Mouse (Mus musculus) midbrain, embryonic 10.5 days (tissue): ENCODE data around the gene Gm36210. TPM values are rescaled to one million over a fixed set of nuclear protein-coding genes. Genes with fewer than 3 reads are reported as not detected.
A peak's percentile ranks its signal among the peaks of the same experiment; 100 is the strongest.
"Not testable (repeated sequence)": the region's sequence is repeated elsewhere in the genome, so short reads cannot be mapped to it uniquely, and the experiment has no call there.

Experiments used
- DNase-seq: peaks from one replicate; pipeline ENCODE4 v3.0.0-alpha.2; 2017; ENCODE audit warnings: low spot score
- H3K27ac ChIP-seq: fragments of 300-500 bp; sonication (generic); replicated peaks from 2 replicates; pipeline ENCODE4 v1.5.1; 2016; ENCODE audit warnings: mild to moderate bottlenecking
- H3K27me3 ChIP-seq: fragments of 300-500 bp; sonication (generic); 2 replicates; pipeline ENCODE4 v1.6.1; 2016; ENCODE audit warnings: low read depth, mild to moderate bottlenecking; ENCODE audit not compliant: poor library complexity, severe bottlenecking
- H3K36me3 ChIP-seq: fragments of 300-500 bp; sonication (generic); 2 replicates; pipeline ENCODE4 v1.6.1; 2016; ENCODE audit warnings: mild to moderate bottlenecking, moderate library complexity
- H3K4me1 ChIP-seq: fragments of 300-500 bp; sonication (generic); 2 replicates; pipeline ENCODE4 v1.6.1; 2016
- H3K4me3 ChIP-seq: fragments of 300-500 bp; sonication (generic); 2 replicates; pipeline ENCODE4 v1.5.1; 2016; ENCODE audit warnings: mild to moderate bottlenecking, moderate library complexity
- H3K9me3 ChIP-seq: fragments of 300-500 bp; sonication (generic); replicated peaks from 2 replicates; pipeline ENCODE4 v1.6.1; 2016; ENCODE audit warnings: mild to moderate bottlenecking
- WGBS: fragments of 180-500 bp; shearing (Covaris S2); methylation state at CpG from one replicate; pipeline ENCODE4 v1.1.7; 2016; 5-methylcytosine and 5-hydroxymethylcytosine counted together
- polyA plus RNA-seq: library from polyadenylated mRNA; unstranded; fragments of >200 nt; fragmentation: Nextera tagmentation; extraction: Ambion mirVana; gene quantifications from 2 replicates; pipeline ENCODE4 v1.2.1, GENCODE M21; 2016

Gm36210 gene
- polyA plus RNA-seq, 1 experiment from 2014 or later, result not detected

DNA sequence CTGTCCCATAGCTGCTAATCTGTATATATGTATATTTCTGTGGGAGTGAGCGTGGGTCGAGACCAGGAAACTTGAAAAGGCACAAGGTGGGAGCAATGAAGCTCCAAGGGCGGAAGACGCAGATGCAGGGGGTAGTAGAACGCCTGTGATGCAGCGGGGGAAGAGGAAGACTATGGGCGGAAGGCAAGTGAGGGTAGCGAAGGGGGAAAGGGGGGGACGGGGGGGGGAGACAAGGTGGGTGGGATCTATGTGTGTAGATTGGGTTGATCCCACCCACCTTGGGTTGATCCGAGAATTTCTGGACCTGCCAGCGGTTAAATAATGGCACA, 5.8 kb downstream of the Gm36210 start:
- H3K4me1 ChIP-seq, result peaks cover 19% of the 10 kb centered on the region
- H3K27ac ChIP-seq, result no peak overlapping the region; the same call in 1 of the 2 replicates
- H3K36me3 ChIP-seq, result no peaks in the 10 kb centered on the region
- H3K4me3 ChIP-seq, result peak overlapping the region; percentile 41; the same call in 1 of the 2 replicates
- 14% methylated on average over 11 of the region's 11 CpGs for WGBS
- H3K27me3 ChIP-seq, result peaks cover 26% of the 10 kb centered on the region
- H3K9me3 ChIP-seq, result peaks cover 10% of the 10 kb centered on the region; the same call in 1 of the 2 replicates
- no peak for DNase-seq

- 6% methylated on average over 19 of the region's 19 CpGs for WGBS
- peak; percentile 39 for DNase-seq
- H3K27me3 ChIP-seq, result peaks cover 26% of the 10 kb centered on the region
- H3K9me3 ChIP-seq, result peaks cover 10% of the 10 kb centered on the region; the same call in 1 of the 2 replicates
- peak overlapping the region; percentile 41 for H3K4me3 ChIP-seq
- no peaks in the 10 kb centered on the region for H3K36me3 ChIP-seq
- peak overlapping the region; percentile 57 for H3K27ac ChIP-seq
- peaks cover 19% of the 10 kb centered on the region for H3K4me1 ChIP-seq
These were observed 6.4 kb downstream of the Gm36210 start for GRCm38 (mm10) chr7:4899649-4900522.

- H3K36me3 ChIP-seq, result no peaks in the 10 kb centered on the region
- H3K4me3 ChIP-seq, result peak overlapping the region; percentile 41
- 18% methylated on average over 18 of the region's 18 CpGs for WGBS
- H3K9me3 ChIP-seq, result peaks cover 5% of the 10 kb centered on the region; the same call in 1 of the 2 replicates
- peaks cover 26% of the 10 kb centered on the region for H3K27me3 ChIP-seq
- no peak for DNase-seq
- H3K4me1 ChIP-seq, result peaks cover 19% of the 10 kb centered on the region
- H3K27ac ChIP-seq, result peak overlapping the region; percentile 57
These were observed 7.3 kb downstream of the Gm36210 start for GRCm38 (mm10) chr7:4898851-4899648.

DNA sequence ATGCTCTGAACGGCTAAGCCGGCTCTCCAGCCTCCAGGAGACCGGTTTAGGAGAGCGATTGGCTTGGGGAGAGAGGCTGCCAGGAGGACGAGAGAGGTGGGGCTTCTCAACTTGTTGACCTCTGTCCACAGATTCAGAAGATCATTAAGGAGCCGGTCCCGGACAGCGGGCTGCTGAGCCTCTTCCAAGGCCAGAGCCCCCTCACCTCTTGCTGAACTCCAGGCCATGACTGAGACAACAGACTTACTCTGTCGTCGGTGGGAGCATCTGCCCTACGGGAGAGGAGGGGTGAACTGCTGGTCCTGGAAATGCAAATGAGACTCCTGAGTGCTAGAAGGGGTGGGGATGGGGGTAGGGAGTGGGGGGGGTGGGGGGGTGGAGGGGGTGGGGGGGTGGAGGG, 11.1 kb downstream of the Gm36210 start:
- Histone ChIP-seq H3K4me1 (peaks cover 15% of the 10 kb centered on the region), H3K27ac (no peak overlapping the region), H3K36me3 (no peaks in the 10 kb centered on the region), H3K4me3 (no peak overlapping the region), H3K9me3 (no peaks in the 10 kb centered on the region; the same call in 1 of the 2 replicates), H3K27me3 (peaks cover 16% of the 10 kb centered on the region)
- no peak for DNase-seq
- WGBS, result 68% methylated on average over 11 of the region's 11 CpGs

- WGBS, result 91% methylated on average over 4 of the region's 4 CpGs
- Histone ChIP-seq H3K36me3 (no peaks in the 10 kb centered on the region), H3K27ac (no peak overlapping the region), H3K27me3 (no peaks in the 10 kb centered on the region), H3K4me1 (no peaks in the 10 kb centered on the region), H3K4me3 (no peak overlapping the region), H3K9me3 (peaks cover 9% of the 10 kb centered on the region; the same call in 1 of the 2 replicates)
- no peak for DNase-seq
These were observed 19.6 kb downstream of the Gm36210 start for GRCm38 (mm10) chr7:4886680-4887079.

GRCm38 (mm10) chr7:4879036-4879435, 27.3 kb downstream of the Gm36210 start:
- H3K27me3 ChIP-seq, DNase-seq, H3K4me3 ChIP-seq, H3K36me3 ChIP-seq, H3K27ac ChIP-seq, H3K9me3 ChIP-seq: not testable (repeated sequence)
- 84% methylated on average over 1 of the region's 1 CpGs for WGBS
- H3K4me1 ChIP-seq, result peaks cover 19% of the 10 kb centered on the region

DNA sequence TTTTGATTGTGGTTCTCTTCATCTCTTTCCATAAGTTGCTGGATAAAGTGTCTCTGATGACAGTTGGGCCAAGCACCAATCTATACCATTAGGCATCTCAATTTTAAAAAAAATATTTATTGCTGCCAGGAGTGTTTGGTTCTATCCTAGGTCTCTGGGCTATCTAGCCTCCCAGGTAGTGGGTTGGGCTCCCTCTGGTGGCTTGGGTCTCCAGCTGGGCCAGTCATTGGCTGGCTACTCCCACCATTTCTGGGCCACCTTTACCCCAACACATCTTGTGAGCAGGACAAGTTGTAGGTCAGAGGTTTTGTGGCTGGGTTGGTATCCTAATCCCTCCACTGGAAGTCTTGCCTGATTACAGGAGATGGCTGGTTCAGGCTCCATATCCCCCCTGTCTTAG, 28.1 kb downstream of the Gm36210 start:
- H3K36me3 ChIP-seq, result no peaks in the 10 kb centered on the region
- H3K4me3 ChIP-seq, result no peak overlapping the region; the same call in 1 of the 2 replicates
- H3K4me1 ChIP-seq, result peaks cover 19% of the 10 kb centered on the region
- no peak for DNase-seq
- no peak overlapping the region for H3K27ac ChIP-seq
- no peaks in the 10 kb centered on the region; the same call in 1 of the 2 replicates for H3K9me3 ChIP-seq
- H3K27me3 ChIP-seq, result no peaks in the 10 kb centered on the region

GRCm38 (mm10) chr7:4877226-4877625, 29.1 kb downstream of the Gm36210 start:
- Histone ChIP-seq H3K27me3 (no peaks in the 10 kb centered on the region), H3K36me3 (no peaks in the 10 kb centered on the region), H3K4me3 (peak overlapping the region; percentile 64), H3K9me3 (no peaks in the 10 kb centered on the region; the same call in 1 of the 2 replicates), H3K27ac (peak overlapping the region; percentile 80), H3K4me1 (peaks cover 19% of the 10 kb centered on the region)
- no peak for DNase-seq
- 11% methylated on average over 11 of the region's 11 CpGs for WGBS

GRCm38 (mm10) chr7:4876753-4877221, 29.5 kb downstream of the Gm36210 start, which contains the start of gene Isoc2a:
TSS of gene Isoc2a (plus strand) at chr7:4877153.
- Histone ChIP-seq H3K4me3 (peak within 1 kb of the TSS; percentile 64), H3K27ac (peak within 1 kb of the TSS; percentile 80), H3K27me3 (no peaks in the 10 kb centered on the region), H3K9me3 (no peaks in the 10 kb centered on the region; the same call in 1 of the 2 replicates), H3K4me1 (peaks cover 19% of the 10 kb centered on the region), H3K36me3 (no peaks in the 10 kb centered on the region)
- peak; percentile 94 for DNase-seq
- WGBS, result under 1% methylated on average over 22 of the region's 22 CpGs

GRCm38 (mm10) chr7:4870133-4870532, 36.2 kb downstream of the Gm36210 start, which contains the start of gene Isoc2b:
TSS of gene Isoc2b (minus strand) at chr7:4870258.
- H3K9me3 ChIP-seq, result no peaks in the 10 kb centered on the region; the same call in 1 of the 2 replicates
- 62% methylated on average over 6 of the region's 6 CpGs for WGBS
- H3K27ac ChIP-seq, result no peak within 1 kb of the TSS
- H3K4me3 ChIP-seq, result no peak within 1 kb of the TSS
- no peak for DNase-seq
- no peaks in the 10 kb centered on the region for H3K27me3 ChIP-seq
- H3K36me3 ChIP-seq, result no peaks in the 10 kb centered on the region
- peaks cover 17% of the 10 kb centered on the region for H3K4me1 ChIP-seq

GRCm38 (mm10) chr7:4866631-4867180, 39.6 kb downstream of the Gm36210 start:
- DNase-seq, result no peak
- peak overlapping the region; percentile 89 for H3K27ac ChIP-seq
- no peaks in the 10 kb centered on the region; the same call in 1 of the 2 replicates for H3K9me3 ChIP-seq
- no peaks in the 10 kb centered on the region for H3K36me3 ChIP-seq
- no peaks in the 10 kb centered on the region for H3K27me3 ChIP-seq
- WGBS, result 39% methylated on average over 10 of the region's 10 CpGs
- peak overlapping the region; percentile 56 for H3K4me3 ChIP-seq
- peaks cover 17% of the 10 kb centered on the region for H3K4me1 ChIP-seq
